Mouse (Mus musculus) kidney, adult 2 months (tissue): ENCODE results near the gene Rasal1.

ENCODE experiments used
- CTCF ChIP-seq: fragments of 200-500 bp; conservative IDR thresholded peaks from 2 replicates; pipeline ENCODE4 v1.5.1; 2011; ENCODE audit warnings: low read depth, mild to moderate bottlenecking, control low read depth, low read length, moderate library complexity, mixed read lengths; ENCODE audit not compliant: insufficient read depth, insufficient read length
- POLR2A ChIP-seq: fragments of 200-500 bp; IDR thresholded peaks from one replicate; pipeline ENCODE4 v1.6.1; 2011; ENCODE audit warnings: low read depth, low read length, control low read depth

DNA sequence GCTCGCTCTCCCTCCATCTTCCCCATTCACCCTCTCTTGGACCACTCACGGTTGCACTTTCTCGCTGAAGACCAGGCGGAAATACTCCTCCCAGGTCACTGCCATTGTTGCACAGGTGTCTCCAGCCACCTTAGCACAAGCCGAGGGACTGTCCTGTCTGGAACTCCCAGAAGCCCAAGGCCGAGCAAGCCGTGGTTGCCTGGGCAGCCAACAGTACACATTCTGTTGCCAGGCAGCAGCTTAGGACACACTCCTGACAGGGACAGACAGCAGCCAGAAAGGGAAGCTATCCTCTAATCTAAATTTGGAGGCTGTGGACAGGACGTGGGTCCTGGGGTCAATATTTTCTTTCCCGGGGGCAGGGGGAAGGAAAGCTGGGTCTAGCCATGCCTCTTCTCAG is 14.5 kb upstream of the Rasal1 start, which contains the start of gene Cfap73:
- TF ChIP-seq CTCF: no peak
- no peak for TF ChIP-seq POLR2A
